Mouse (Mus musculus) erythroblast, adult 5-6 weeks (primary cell): ENCODE data around the gene Mapkap1. TPM values are rescaled to one million over a fixed set of nuclear protein-coding genes. Genes with fewer than 3 reads are reported as not detected.

ENCODE experiments used
- ATAC-seq: replicated peaks from 2 replicates; pipeline ENCODE4 v1.8.0; 2016; ENCODE audit warnings: moderate number of reproducible peaks, mild to moderate bottlenecking, moderate TSS enrichment, inconsistent platforms; ENCODE audit not compliant: poor library complexity, low FRiP score, severe bottlenecking
- total RNA-seq, 2 experiments: library from RNA; stranded (forward) in 1 of 2; stranded (reverse) in 1 of 2; fragments of 150-400 nt in 1 of 2; fragments of 200-764, 138-1000 nt in 1 of 2; gene quantifications; 2 replicates each; pipeline versions ENCODE4 v1.2.3 to v1.2.4; 2015 to 2017; ENCODE audit warnings: low replicate concordance in 2 of 2

Mapkap1 gene
- total RNA-seq, 2 experiments from 2014 or later = 4.8 to 17.1 TPM

- ATAC-seq = no peak
These were observed 262.7 kb downstream of the Mapkap1 start for GRCm38 (mm10) chr2:34669203-34669746.

- no peak for ATAC-seq
These were observed 263.9 kb downstream of the Mapkap1 start for GRCm38 (mm10) chr2:34670470-34670869.

GRCm38 (mm10) chr2:34671385-34672026, 264.9 kb downstream of the Mapkap1 start:
- peak; percentile 55 for ATAC-seq

GRCm38 (mm10) chr2:34673846-34674245, 267.3 kb downstream of the Mapkap1 start:
- no peak for ATAC-seq

Other genes starting within 250 kb of the Mapkap1 start
- gene Pbx3, start 33.6 kb upstream of the Mapkap1 start, total RNA-seq (2015; ENCODE audit: low replicate concordance) = 9.0 and 9.2 TPM in 2 replicates
- 7.0 and 13.6 TPM in 2 replicates for gene Pbx3, start 33.6 kb upstream of the Mapkap1 start, total RNA-seq (2017; ENCODE audit: low replicate concordance)